Mouse (Mus musculus): ENCODE measurements at regions not wholly inside any gene's neighbourhood (a gene's known extent, or its start where the extent isn't known, plus 50 kb on each side); places are given as distances from the start of the nearest gene placed in this dataset.

GRCm38 (mm10) chr2:169365046-169365445 is 222.5 kb downstream of the Gm11011 start:
- DNase-seq (ENCODE audit: low spot score): peak; percentile 8
- no peak for ATAC-seq (replicated peaks; ENCODE audit: insufficient number of reproducible peaks, low FRiP score, low TSS enrichment, low read depth)
- Histone ChIP-seq H3K9me3 (replicated peaks; ENCODE audit: control insufficient read depth, low read length) (no peaks in the 10 kb centered on the region), H3K9ac (replicated peaks; ENCODE audit: low read length) (no peak overlapping the region), H3K36me3 (replicated peaks; ENCODE audit: control insufficient read depth, insufficient read depth, low read depth, low read length) (no peaks in the 10 kb centered on the region), H3K4me1 (ENCODE audit: control insufficient read depth, insufficient read depth, low read length) (no peaks in the 10 kb centered on the region), H3K4me3 (ENCODE audit: low read depth, low read length) (no peak overlapping the region), H3K27me3 (ENCODE audit: control insufficient read depth, insufficient read depth, low read length) (no peaks in the 10 kb centered on the region), H3K4me2 (ENCODE audit: low read depth, low read length) (no peak overlapping the region), H3K27ac (replicated peaks; ENCODE audit: low read depth, low read length) (no peak overlapping the region)
- WGBS: 49% methylated on average over 4 of the region's 4 CpGs

GRCm38 (mm10) chr2:169360272-169360671 is 227.3 kb downstream of the Gm11011 start:
- H3K4me3 ChIP-seq (ENCODE audit: low read depth, low read length): no peak overlapping the region
- H3K9ac ChIP-seq (replicated peaks; ENCODE audit: low read length): peak overlapping the region; percentile 8; the same call in 1 of the 2 replicates
- WGBS: 18% methylated on average over 15 of the region's 15 CpGs
- DNase-seq (ENCODE audit: low spot score) (peak; percentile 76), ATAC-seq (replicated peaks; ENCODE audit: insufficient number of reproducible peaks, low FRiP score, low TSS enrichment, low read depth) (0 out of 2 replicates have a peak, but pooled peaks have one; percentile 48)
- H3K27ac ChIP-seq (replicated peaks; ENCODE audit: low read depth, low read length): no peak overlapping the region
- no peaks in the 10 kb centered on the region for H3K4me1 ChIP-seq (ENCODE audit: control insufficient read depth, insufficient read depth, low read length)
- H3K27me3 ChIP-seq (ENCODE audit: control insufficient read depth, insufficient read depth, low read length): no peaks in the 10 kb centered on the region
- no peaks in the 10 kb centered on the region for H3K36me3 ChIP-seq (replicated peaks; ENCODE audit: control insufficient read depth, insufficient read depth, low read depth, low read length)
- H3K4me2 ChIP-seq (ENCODE audit: low read depth, low read length): peak overlapping the region; percentile 29; the same call in 1 of the 2 replicates
- no peaks in the 10 kb centered on the region for H3K9me3 ChIP-seq (replicated peaks; ENCODE audit: control insufficient read depth, low read length)

GRCm38 (mm10) chr2:169357400-169357799 is 230.1 kb downstream of the Gm11011 start:
- Histone ChIP-seq H3K27ac (replicated peaks; ENCODE audit: low read depth, low read length) (no peak overlapping the region), H3K27me3 (ENCODE audit: control insufficient read depth, insufficient read depth, low read length) (no peaks in the 10 kb centered on the region), H3K36me3 (replicated peaks; ENCODE audit: control insufficient read depth, insufficient read depth, low read depth, low read length) (no peaks in the 10 kb centered on the region), H3K9me3 (replicated peaks; ENCODE audit: control insufficient read depth, low read length) (no peaks in the 10 kb centered on the region), H3K9ac (replicated peaks; ENCODE audit: low read length) (no peak overlapping the region), H3K4me1 (ENCODE audit: control insufficient read depth, insufficient read depth, low read length) (no peaks in the 10 kb centered on the region), H3K4me2 (ENCODE audit: low read depth, low read length) (no peak overlapping the region), H3K4me3 (ENCODE audit: low read depth, low read length) (no peak overlapping the region)
- 75% methylated on average over 10 of the region's 10 CpGs for WGBS
- ATAC-seq (replicated peaks; ENCODE audit: insufficient number of reproducible peaks, low FRiP score, low TSS enrichment, low read depth): no peak
- DNase-seq (ENCODE audit: low spot score): no peak

- ATAC-seq (replicated peaks; ENCODE audit: insufficient number of reproducible peaks, low FRiP score, low TSS enrichment, low read depth) (no peak), DNase-seq (ENCODE audit: low spot score) (no peak)
- no peak overlapping the region for H3K27ac ChIP-seq (replicated peaks; ENCODE audit: low read depth, low read length)
- H3K4me1 ChIP-seq (ENCODE audit: control insufficient read depth, insufficient read depth, low read length): no peaks in the 10 kb centered on the region
- no peak overlapping the region for H3K4me2 ChIP-seq (ENCODE audit: low read depth, low read length)
- H3K27me3 ChIP-seq (ENCODE audit: control insufficient read depth, insufficient read depth, low read length): no peaks in the 10 kb centered on the region
- no peaks in the 10 kb centered on the region for H3K9me3 ChIP-seq (replicated peaks; ENCODE audit: control insufficient read depth, low read length)
- no peak overlapping the region for H3K4me3 ChIP-seq (ENCODE audit: low read depth, low read length)
- no peak overlapping the region for H3K9ac ChIP-seq (replicated peaks; ENCODE audit: low read length)
- WGBS: 83% methylated on average over 7 of the region's 7 CpGs
- H3K36me3 ChIP-seq (replicated peaks; ENCODE audit: control insufficient read depth, insufficient read depth, low read depth, low read length): no peaks in the 10 kb centered on the region
These were observed 236.0 kb downstream of the Gm11011 start for GRCm38 (mm10) chr2:169351547-169351946.

- H3K27ac ChIP-seq (replicated peaks; ENCODE audit: low read depth, low read length): no peak overlapping the region
- no peak overlapping the region for H3K4me2 ChIP-seq (ENCODE audit: low read depth, low read length)
- H3K27me3 ChIP-seq (ENCODE audit: control insufficient read depth, insufficient read depth, low read length): no peaks in the 10 kb centered on the region
- WGBS: 65% methylated on average over 10 of the region's 10 CpGs
- no peaks in the 10 kb centered on the region for H3K4me1 ChIP-seq (ENCODE audit: control insufficient read depth, insufficient read depth, low read length)
- DNase-seq (ENCODE audit: low spot score) (no peak), ATAC-seq (replicated peaks; ENCODE audit: insufficient number of reproducible peaks, low FRiP score, low TSS enrichment, low read depth) (no peak)
- no peaks in the 10 kb centered on the region for H3K9me3 ChIP-seq (replicated peaks; ENCODE audit: control insufficient read depth, low read length)
- no peak overlapping the region for H3K9ac ChIP-seq (replicated peaks; ENCODE audit: low read length)
- H3K4me3 ChIP-seq (ENCODE audit: low read depth, low read length): no peak overlapping the region
- H3K36me3 ChIP-seq (replicated peaks; ENCODE audit: control insufficient read depth, insufficient read depth, low read depth, low read length): no peaks in the 10 kb centered on the region
These were observed 241.4 kb downstream of the Gm11011 start for GRCm38 (mm10) chr2:169346107-169346506.

GRCm38 (mm10) chr2:169319521-169319920 is 268.0 kb downstream of the Gm11011 start:
- H3K4me3 ChIP-seq (ENCODE audit: low read depth, low read length): no peak overlapping the region
- WGBS: 93% methylated on average over 5 of the region's 5 CpGs
- H3K4me1 ChIP-seq (ENCODE audit: control insufficient read depth, insufficient read depth, low read length): no peaks in the 10 kb centered on the region
- H3K9ac ChIP-seq (replicated peaks; ENCODE audit: low read length): no peak overlapping the region
- H3K4me2 ChIP-seq (ENCODE audit: low read depth, low read length): no peak overlapping the region
- DNase-seq (ENCODE audit: low spot score) (no peak), ATAC-seq (replicated peaks; ENCODE audit: insufficient number of reproducible peaks, low FRiP score, low TSS enrichment, low read depth) (no peak)
- no peaks in the 10 kb centered on the region for H3K36me3 ChIP-seq (replicated peaks; ENCODE audit: control insufficient read depth, insufficient read depth, low read depth, low read length)
- no peak overlapping the region for H3K27ac ChIP-seq (replicated peaks; ENCODE audit: low read depth, low read length)
- H3K27me3 ChIP-seq (ENCODE audit: control insufficient read depth, insufficient read depth, low read length): no peaks in the 10 kb centered on the region
- no peaks in the 10 kb centered on the region for H3K9me3 ChIP-seq (replicated peaks; ENCODE audit: control insufficient read depth, low read length)

- Histone ChIP-seq H3K36me3 (replicated peaks; ENCODE audit: control insufficient read depth, insufficient read depth, low read depth, low read length) (no peaks in the 10 kb centered on the region), H3K4me2 (ENCODE audit: low read depth, low read length) (no peak overlapping the region), H3K27me3 (ENCODE audit: control insufficient read depth, insufficient read depth, low read length) (no peaks in the 10 kb centered on the region), H3K4me1 (ENCODE audit: control insufficient read depth, insufficient read depth, low read length) (no peaks in the 10 kb centered on the region), H3K27ac (replicated peaks; ENCODE audit: low read depth, low read length) (no peak overlapping the region), H3K4me3 (ENCODE audit: low read depth, low read length) (no peak overlapping the region), H3K9ac (replicated peaks; ENCODE audit: low read length) (no peak overlapping the region), H3K9me3 (replicated peaks; ENCODE audit: control insufficient read depth, low read length) (no peaks in the 10 kb centered on the region)
- 24% methylated on average over 2 of the region's 2 CpGs for WGBS
- DNase-seq (ENCODE audit: low spot score) (no peak), ATAC-seq (replicated peaks; ENCODE audit: insufficient number of reproducible peaks, low FRiP score, low TSS enrichment, low read depth) (no peak)
These were observed 273.1 kb downstream of the Gm11011 start for GRCm38 (mm10) chr2:169314396-169314930.

GRCm38 (mm10) chr2:169311821-169312220 is 275.7 kb downstream of the Gm11011 start:
- Histone ChIP-seq H3K4me2 (ENCODE audit: low read depth, low read length) (no peak overlapping the region), H3K4me1 (ENCODE audit: control insufficient read depth, insufficient read depth, low read length) (no peaks in the 10 kb centered on the region), H3K27ac (replicated peaks; ENCODE audit: low read depth, low read length) (no peak overlapping the region), H3K9ac (replicated peaks; ENCODE audit: low read length) (no peak overlapping the region), H3K27me3 (ENCODE audit: control insufficient read depth, insufficient read depth, low read length) (no peaks in the 10 kb centered on the region), H3K36me3 (replicated peaks; ENCODE audit: control insufficient read depth, insufficient read depth, low read depth, low read length) (no peaks in the 10 kb centered on the region), H3K9me3 (replicated peaks; ENCODE audit: control insufficient read depth, low read length) (no peaks in the 10 kb centered on the region), H3K4me3 (ENCODE audit: low read depth, low read length) (no peak overlapping the region)
- WGBS: 62% methylated on average over 12 of the region's 12 CpGs
- ATAC-seq (replicated peaks; ENCODE audit: insufficient number of reproducible peaks, low FRiP score, low TSS enrichment, low read depth) (no peak), DNase-seq (ENCODE audit: low spot score) (no peak)
